In genomic region chr8:128653642-128654364, GRCm38 (mm10) we compare ENCODE assay signal across 8 mouse cellular contexts. TPM values are rescaled to one million over a fixed set of nuclear protein-coding genes. Genes with fewer than 3 reads are reported as not detected.
DNase-seq lines count a peak whose midpoint lies in the region; ATAC-seq lines count a peak whose summit lies in the region.

No protein-coding gene starts in this region.

- 34% methylated on average over 5 of the region's 5 CpGs for WGBS in kidney, embryonic 14.5 days
- 35% methylated on average over 5 of the region's 5 CpGs for WGBS in forebrain, embryonic 10.5 days
- WGBS in hindbrain, embryonic 16.5 days, result 37% methylated on average over 5 of the region's 5 CpGs
- 33% methylated on average over 5 of the region's 5 CpGs for WGBS in midbrain, embryonic 11.5 days

- peak overlapping the region; percentile 90 for H3K27ac ChIP-seq in kidney, embryonic 14.5 days (ENCODE audit: low read depth, low read length)
- H3K27ac ChIP-seq in forebrain, embryonic 10.5 days, result peak overlapping the region; percentile 80
- peak overlapping the region; percentile 67; the same call in 1 of the 2 replicates for H3K27ac ChIP-seq in hindbrain, embryonic 16.5 days (ENCODE audit: low read depth, low read length)
- H3K27ac ChIP-seq in midbrain, embryonic 11.5 days (ENCODE audit: low read depth, low read length), result peak overlapping the region; percentile 2; the same call in 1 of the 2 replicates

- DNase-seq in kidney, adult 11 months, result no peak
- DNase-seq in forebrain, embryonic 10.5 days (ENCODE audit: extremely low spot score, low spot score), result no peak
- DNase-seq in midbrain, embryonic 11.5 days (ENCODE audit: low spot score, missing footprints), result peak; percentile 89
- DNase-seq in yolk sac, embryonic 10.5 days (ENCODE audit: low spot score), result peak; percentile 5
- no peak for DNase-seq in cerebellum, adult 9-10 months
- no peak for DNase-seq in frontal cortex, postnatal 25 days (ENCODE audit: low spot score in 2 of 2)

- ATAC-seq in kidney, embryonic 14.5 days (ENCODE audit: low FRiP score, low TSS enrichment), result no peak
- ATAC-seq in hindbrain, embryonic 16.5 days, result no peak
- ATAC-seq in midbrain, embryonic 11.5 days (ENCODE audit: low FRiP score), result no peak

- H3K4me3 ChIP-seq in kidney, embryonic 14.5 days (ENCODE audit: low read length), result no peak overlapping the region
- peak overlapping the region; percentile 42 for H3K4me3 ChIP-seq in forebrain, embryonic 10.5 days
- no peak overlapping the region for H3K4me3 ChIP-seq in hindbrain, embryonic 16.5 days (ENCODE audit: low read length)
- no peak overlapping the region for H3K4me3 ChIP-seq in midbrain, embryonic 11.5 days (ENCODE audit: low read depth, low read length)

- 0 out of 2 replicates have a peak, but pooled peaks cover 4% of the 10 kb centered on the region for H3K4me1 ChIP-seq in kidney, embryonic 14.5 days (ENCODE audit: control insufficient read depth, insufficient read depth, low read length)
- peaks cover 21% of the 10 kb centered on the region for H3K4me1 ChIP-seq in forebrain, embryonic 10.5 days
- peaks cover 3% of the 10 kb centered on the region; the same call in 1 of the 2 replicates for H3K4me1 ChIP-seq in hindbrain, embryonic 16.5 days (ENCODE audit: control insufficient read depth, insufficient read depth, low read depth, low read length)
- H3K4me1 ChIP-seq in midbrain, embryonic 11.5 days (ENCODE audit: control insufficient read depth, insufficient read depth, low read length), result peaks cover 10% of the 10 kb centered on the region; the same call in 1 of the 2 replicates

- peak overlapping the region; percentile 48 for H3K4me2 ChIP-seq in kidney, embryonic 14.5 days (replicated peaks; ENCODE audit: low read depth, low read length)
- peak overlapping the region; percentile 64 for H3K4me2 ChIP-seq in hindbrain, embryonic 16.5 days (ENCODE audit: low read length)
- H3K4me2 ChIP-seq in midbrain, embryonic 11.5 days, result peak overlapping the region; percentile 48

- H3K9ac ChIP-seq in kidney, embryonic 14.5 days (ENCODE audit: low read depth, low read length), result no peak overlapping the region
- 0 out of 2 replicates have a peak overlapping the region, but pooled peaks have one; percentile 59 for H3K9ac ChIP-seq in hindbrain, embryonic 16.5 days (ENCODE audit: low read depth, low read length)
- no peak overlapping the region for H3K9ac ChIP-seq in midbrain, embryonic 11.5 days (ENCODE audit: low read length)

- no peaks in the 10 kb centered on the region for H3K36me3 ChIP-seq in kidney, embryonic 14.5 days (ENCODE audit: control insufficient read depth, insufficient read depth, low read length)
- H3K36me3 ChIP-seq in forebrain, embryonic 10.5 days (replicated peaks), result no peaks in the 10 kb centered on the region
- no peaks in the 10 kb centered on the region for H3K36me3 ChIP-seq in hindbrain, embryonic 16.5 days (ENCODE audit: control insufficient read depth, insufficient read depth, low read length)
- H3K36me3 ChIP-seq in midbrain, embryonic 11.5 days (ENCODE audit: control insufficient read depth, insufficient read depth, low read length), result no peaks in the 10 kb centered on the region

- H3K9me3 ChIP-seq in kidney, embryonic 14.5 days (ENCODE audit: control insufficient read depth, low read length), result no peaks in the 10 kb centered on the region
- no peaks in the 10 kb centered on the region; the same call in 1 of the 2 replicates for H3K9me3 ChIP-seq in forebrain, embryonic 10.5 days
- no peaks in the 10 kb centered on the region for H3K9me3 ChIP-seq in hindbrain, embryonic 16.5 days (ENCODE audit: control insufficient read depth, low read length)
- no peaks in the 10 kb centered on the region for H3K9me3 ChIP-seq in midbrain, embryonic 11.5 days (ENCODE audit: control insufficient read depth, low read length)

- H3K27me3 ChIP-seq in kidney, embryonic 14.5 days (ENCODE audit: control insufficient read depth, insufficient read depth, low read length), result no peaks in the 10 kb centered on the region
- H3K27me3 ChIP-seq in forebrain, embryonic 10.5 days (ENCODE audit: poor library complexity, severe bottlenecking), result no peaks in the 10 kb centered on the region
- no peaks in the 10 kb centered on the region for H3K27me3 ChIP-seq in hindbrain, embryonic 16.5 days (replicated peaks; ENCODE audit: control insufficient read depth, insufficient read depth, low read length)
- no peaks in the 10 kb centered on the region for H3K27me3 ChIP-seq in midbrain, embryonic 11.5 days (ENCODE audit: control insufficient read depth, insufficient read depth, low read length)

RNA-seq across cellular contexts. Expression of gene Itgb1, which starts 31.7 kb away (rescaled TPM):
- polyA plus RNA-seq in kidney, embryonic 14.5 days (2014; fragmentation: Nextera tagmentation; extraction: Ambion mirVana), result 149 and 288 TPM in 2 replicates
- 106 and 113 TPM in 2 replicates for polyA plus RNA-seq in forebrain, embryonic 10.5 days (2016; fragmentation: Nextera tagmentation; extraction: Ambion mirVana)
- polyA plus RNA-seq in hindbrain, embryonic 16.5 days (2015; fragmentation: Nextera tagmentation; extraction: Ambion mirVana), result 80.5 and 96.1 TPM in 2 replicates
- polyA plus RNA-seq in midbrain, embryonic 11.5 days (2014; fragmentation: Nextera tagmentation; extraction: Ambion mirVana), result 165 and 188 TPM in 2 replicates

Comparison
In these comparisons a context has a peak if more than half of its experiments do, and no peak if none do; other contexts are left out.
1. H3K27ac ChIP-seq: peak in every context shown above with its lines; median percentile 90 in kidney, embryonic 14.5 days; 80 in forebrain, embryonic 10.5 days; 67 in hindbrain, embryonic 16.5 days; 2 in midbrain, embryonic 11.5 days.
2. DNase-seq: peak in midbrain, embryonic 11.5 days (single experiment) and yolk sac, embryonic 10.5 days (single experiment); none in kidney, adult 11 months (single experiment), forebrain, embryonic 10.5 days (single experiment), cerebellum, adult 9-10 months (single experiment) and frontal cortex, postnatal 25 days (0 of 2).
3. Peak in every context shown above with its lines, with median percentiles within 50 percentile points of each other: H3K4me2 ChIP-seq.